Mouse (Mus musculus) pancreas, adult 10 weeks (tissue): ENCODE measurements around the gene Slc41a3. TPM values are rescaled to one million over a fixed set of nuclear protein-coding genes. Genes with fewer than 3 reads are reported as not detected.

Experiments
- polyA plus RNA-seq: library from polyadenylated mRNA; stranded (reverse); fragments of 350-450 nt; fragmentation: Illumina TruSeq; extraction: RNeasy Lipid Tissue Mini Kit (QIAGEN cat#74804); gene quantifications from one replicate; pipeline ENCODE4 v1.2.3, GENCODE M21; 2015; ENCODE audit warnings: low read depth, low replicate concordance; ENCODE audit not compliant: insufficient read depth

Slc41a3 gene
- polyA plus RNA-seq = 0.92 TPM

DNA sequence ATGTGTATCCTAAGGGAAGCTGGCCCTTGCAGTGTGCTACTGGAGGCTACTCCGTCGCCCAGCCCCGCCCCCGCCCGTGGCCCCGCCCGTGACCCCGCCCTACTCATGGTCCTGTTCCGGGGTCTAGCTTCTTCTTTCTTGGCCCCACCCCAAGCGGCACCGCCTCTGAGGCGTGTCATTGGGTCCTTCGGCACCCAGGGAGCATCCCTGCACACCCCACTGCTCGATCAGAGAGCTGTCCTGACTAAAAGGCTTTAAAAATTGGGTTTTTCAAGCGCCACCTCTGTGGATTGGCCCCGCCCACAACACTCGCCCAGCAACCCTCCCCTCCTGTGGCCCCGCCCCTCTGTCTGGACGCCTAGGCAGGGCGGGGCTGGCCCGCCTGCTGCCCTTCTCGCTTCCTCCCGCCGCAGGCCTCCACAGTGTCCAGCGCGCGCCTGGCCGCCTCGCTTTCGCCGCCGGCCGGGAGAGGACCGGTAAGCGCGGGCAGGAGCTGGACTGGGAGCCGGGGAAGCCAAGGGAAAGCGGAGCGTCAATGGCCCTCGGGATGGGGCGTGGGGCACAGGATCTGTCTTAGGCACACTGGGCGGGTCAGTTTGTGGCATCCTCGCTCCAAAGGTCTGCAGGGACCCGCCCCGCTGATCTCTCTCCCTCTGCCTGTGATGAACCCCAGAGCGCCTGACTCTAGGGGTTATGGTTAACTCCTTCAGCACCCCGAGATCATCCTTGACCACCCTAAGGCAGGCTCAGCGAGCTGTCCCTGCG is at the start of gene Slc41a3:
Slc41a3 (plus strand) TSS at position 193 of the 765 bp plus-strand sequence.

Other genes with a start within 250 kb of the Slc41a3 start
- 4.5 TPM for gene Zxdc, start 235.2 kb upstream of the Slc41a3 start, polyA plus RNA-seq
- 0.72 TPM for gene Cfap100, start 175.9 kb upstream of the Slc41a3 start, polyA plus RNA-seq
- 29.6 TPM for gene Klf15, start 142.1 kb upstream of the Slc41a3 start, polyA plus RNA-seq
- 11.9 TPM for gene Aldh1l1, start 118.3 kb upstream of the Slc41a3 start, polyA plus RNA-seq